Mouse (Mus musculus) kidney, embryonic 14.5 days (tissue): Measurements from ENCODE around the gene Lcn2. TPM values are rescaled to one million over a fixed set of nuclear protein-coding genes. Genes with fewer than 3 reads are reported as not detected.
A peak's percentile ranks its signal among the peaks of the same experiment; 100 is the strongest.

Source experiments
- ATAC-seq: fragments of 200-750 bp; cut with Nextera tagmentation; 2 replicates; pipeline ENCODE4 v1.8.0; 2017; ENCODE audit warnings: moderate number of reproducible peaks, mild to moderate bottlenecking, moderate TSS enrichment, moderate library complexity; ENCODE audit not compliant: low FRiP score, low TSS enrichment
- H3K27ac ChIP-seq: fragments of 300-500 bp; sonication (generic); 2 replicates; pipeline ENCODE4 v1.5.1; 2014; ENCODE audit warnings: low read depth, mild to moderate bottlenecking, low read length, moderate library complexity, mixed read lengths
- H3K27me3 ChIP-seq: fragments of 300-500 bp; sonication (generic); 2 replicates; pipeline ENCODE4 v1.6.1; 2014; ENCODE audit warnings: mild to moderate bottlenecking, low read length; ENCODE audit not compliant: control insufficient read depth, insufficient read depth
- H3K36me3 ChIP-seq: fragments of 300-500 bp; sonication (generic); 2 replicates; pipeline ENCODE4 v1.6.1; 2014; ENCODE audit warnings: low read length, mixed read lengths; ENCODE audit not compliant: control insufficient read depth, insufficient read depth
- H3K4me1 ChIP-seq: fragments of 300-500 bp; sonication (generic); 2 replicates; pipeline ENCODE4 v1.6.1; 2014; ENCODE audit warnings: low read length, mixed read lengths; ENCODE audit not compliant: control insufficient read depth, insufficient read depth
- H3K4me2 ChIP-seq: fragments of 300-500 bp; sonication (generic); replicated peaks from 2 replicates; pipeline ENCODE4 v1.6.1; 2014; ENCODE audit warnings: low read depth, mild to moderate bottlenecking, low read length
- H3K4me3 ChIP-seq: fragments of 300-500 bp; sonication (generic); 2 replicates; pipeline ENCODE4 v1.5.1; 2014; ENCODE audit warnings: mild to moderate bottlenecking, low read length
- H3K9ac ChIP-seq: fragments of 300-500 bp; sonication (generic); 2 replicates; pipeline ENCODE4 v1.6.1; 2014; ENCODE audit warnings: low read depth, mild to moderate bottlenecking, low read length, moderate library complexity
- H3K9me3 ChIP-seq: fragments of 300-500 bp; sonication (generic); 2 replicates; pipeline ENCODE4 v1.6.1; 2016; ENCODE audit warnings: low read length; ENCODE audit not compliant: control insufficient read depth
- WGBS: fragments of 180-500 bp; shearing (Covaris S2); extraction: QIAGEN DNeasy Blood & Tissue Kit; methylation state at CpG from one replicate; pipeline ENCODE4 v1.1.7; 2014; 5-methylcytosine and 5-hydroxymethylcytosine counted together
- polyA plus RNA-seq: library from polyadenylated mRNA; unstranded; fragments of >200 nt; fragmentation: Nextera tagmentation; extraction: Ambion mirVana; gene quantifications from 2 replicates; pipeline ENCODE4 v1.2.1, GENCODE M21; 2014

Gene Lcn2
- polyA plus RNA-seq, 1 experiment from 2014 or later, result 1.6 TPM

DNA sequence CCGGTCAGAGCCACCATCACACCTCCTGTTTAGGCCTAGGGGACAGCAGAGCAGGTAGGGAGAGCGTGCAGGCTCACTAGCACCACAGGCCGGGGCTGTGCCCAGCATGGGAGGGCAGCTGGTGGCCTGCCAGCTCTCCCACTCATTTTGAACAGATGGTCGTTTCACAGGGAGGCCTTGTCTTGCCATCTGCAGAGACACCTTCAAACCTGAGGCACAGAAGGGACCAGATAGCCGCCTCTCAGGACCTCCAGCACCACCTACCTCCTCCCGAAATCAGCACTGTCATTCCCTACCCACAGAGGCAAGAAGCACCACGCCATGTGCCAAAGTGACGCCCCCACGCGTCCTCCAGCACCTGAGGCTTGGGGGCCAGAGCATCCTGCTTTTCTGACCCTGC, 44.0 kb downstream of the Lcn2 start:
- no peaks in the 10 kb centered on the region for H3K36me3 ChIP-seq
- H3K9me3 ChIP-seq, result no peaks in the 10 kb centered on the region
- no peak overlapping the region for H3K4me2 ChIP-seq
- no peak overlapping the region for H3K27ac ChIP-seq
- WGBS, result 70% methylated on average over 10 of the region's 10 CpGs
- no peaks in the 10 kb centered on the region for H3K27me3 ChIP-seq
- H3K9ac ChIP-seq, result no peak overlapping the region
- no peak for ATAC-seq
- H3K4me1 ChIP-seq, result no peaks in the 10 kb centered on the region
- H3K4me3 ChIP-seq, result no peak overlapping the region

DNA sequence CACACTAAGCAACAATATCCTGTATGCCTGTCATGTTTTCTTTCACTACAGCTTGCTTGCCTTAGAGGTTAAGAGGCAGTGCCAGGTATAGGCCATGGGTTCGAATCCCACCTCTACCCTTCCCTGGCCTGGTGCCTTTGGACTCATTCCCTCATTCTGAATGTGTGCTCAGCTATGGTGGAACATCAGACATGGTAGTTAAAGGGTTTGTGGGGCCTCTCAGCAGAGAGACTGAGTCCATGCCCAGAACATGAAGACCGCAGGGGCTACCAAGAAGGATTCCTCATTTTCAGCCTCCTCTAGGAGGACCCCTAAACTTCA, 44.7 kb downstream of the Lcn2 start:
- H3K4me1 ChIP-seq, result no peaks in the 10 kb centered on the region
- no peak overlapping the region for H3K9ac ChIP-seq
- no peaks in the 10 kb centered on the region for H3K36me3 ChIP-seq
- no peak overlapping the region for H3K27ac ChIP-seq
- 90% methylated on average over 2 of the region's 2 CpGs for WGBS
- no peaks in the 10 kb centered on the region for H3K9me3 ChIP-seq
- no peak overlapping the region for H3K4me2 ChIP-seq
- H3K4me3 ChIP-seq, result no peak overlapping the region
- no peak for ATAC-seq
- H3K27me3 ChIP-seq, result no peaks in the 10 kb centered on the region

DNA sequence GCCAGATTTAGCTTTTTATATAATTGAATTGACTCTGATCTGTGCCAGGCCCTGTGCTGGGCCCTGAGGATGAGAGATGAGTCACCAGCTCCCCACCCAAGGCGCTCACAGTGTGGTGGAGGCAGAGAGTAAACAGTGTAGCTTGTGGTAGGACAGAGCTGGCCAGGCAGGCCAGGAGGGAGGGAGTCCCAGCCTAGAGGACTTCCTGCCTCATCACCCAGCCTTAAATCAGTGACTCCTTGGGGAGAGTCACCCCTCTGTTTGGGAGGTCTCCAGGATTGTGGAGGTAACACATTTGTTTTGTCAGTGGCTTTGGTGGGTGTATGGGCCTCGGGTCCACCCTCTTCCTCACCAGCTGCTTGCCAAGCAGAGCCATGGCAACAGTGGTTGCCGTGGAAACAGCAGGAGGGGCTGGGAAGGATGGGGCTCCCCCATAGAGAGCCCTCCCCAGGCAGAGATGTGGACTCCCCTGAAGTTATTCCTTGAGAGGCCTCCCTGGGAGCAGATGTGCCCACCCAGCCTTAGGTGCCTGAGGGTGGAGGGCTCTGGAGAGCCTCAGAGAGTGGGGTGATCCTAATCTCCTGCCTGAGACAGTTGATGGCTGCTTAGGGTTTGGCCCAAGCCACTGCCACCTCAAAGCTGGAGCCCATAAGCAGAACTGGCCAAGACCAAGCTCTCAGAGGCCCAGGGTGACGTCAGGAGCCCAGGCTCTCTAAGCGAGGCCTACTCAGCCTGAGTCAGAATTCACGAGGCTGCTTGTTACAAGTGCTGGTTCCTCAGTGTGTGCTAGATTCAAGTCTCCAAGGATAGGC, 45.3 kb downstream of the Lcn2 start:
- Histone ChIP-seq H3K4me1 (no peaks in the 10 kb centered on the region), H3K4me2 (no peak overlapping the region), H3K27me3 (no peaks in the 10 kb centered on the region), H3K36me3 (no peaks in the 10 kb centered on the region), H3K9ac (peak overlapping the region; percentile 23; the same call in 1 of the 2 replicates), H3K4me3 (no peak overlapping the region), H3K9me3 (no peaks in the 10 kb centered on the region), H3K27ac (no peak overlapping the region)
- 76% methylated on average over 6 of the region's 6 CpGs for WGBS
- ATAC-seq, result peak; percentile 47; the same call in 1 of the 2 replicates

DNA sequence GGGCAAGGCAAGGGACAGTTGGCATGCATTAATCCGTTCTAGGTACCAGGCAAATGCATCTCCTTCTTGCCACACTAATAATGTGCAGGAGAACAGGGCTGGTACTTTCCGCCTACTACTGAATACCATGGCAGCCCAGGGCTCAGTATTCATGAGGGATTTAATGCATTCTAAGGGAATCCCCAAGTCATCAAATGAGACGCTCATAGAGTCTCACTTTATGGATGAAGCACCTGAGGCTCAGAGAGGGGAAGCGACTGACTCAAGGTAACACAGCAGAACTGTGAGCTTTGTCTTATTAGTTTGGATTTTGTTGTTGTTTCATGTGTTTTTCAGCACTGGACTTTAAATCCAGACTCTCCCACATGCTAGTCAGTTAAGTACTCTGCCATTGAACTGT, 46.0 kb downstream of the Lcn2 start:
- Histone ChIP-seq H3K9ac (peak overlapping the region; percentile 23; the same call in 1 of the 2 replicates), H3K4me3 (no peak overlapping the region), H3K4me2 (no peak overlapping the region), H3K36me3 (no peaks in the 10 kb centered on the region), H3K9me3 (no peaks in the 10 kb centered on the region), H3K27ac (no peak overlapping the region), H3K27me3 (no peaks in the 10 kb centered on the region), H3K4me1 (no peaks in the 10 kb centered on the region)
- 81% methylated on average over 4 of the region's 4 CpGs for WGBS
- ATAC-seq, result no peak

DNA sequence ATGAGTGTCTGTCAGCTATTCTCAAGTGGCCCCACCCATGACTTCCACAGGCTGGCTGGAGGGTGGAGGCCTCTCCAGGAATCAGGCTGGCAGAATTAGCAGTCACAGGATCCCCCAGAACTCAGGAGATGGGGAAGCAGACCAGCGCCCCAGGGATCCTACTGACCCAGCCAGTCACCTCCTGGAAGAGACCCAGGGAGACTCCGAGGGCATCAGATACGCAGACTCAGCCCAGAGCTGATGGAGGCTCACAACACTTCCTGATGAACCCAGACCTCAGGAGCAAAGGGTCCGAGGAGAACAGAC, 46.5 kb downstream of the Lcn2 start:
- ATAC-seq, result no peak
- 75% methylated on average over 4 of the region's 4 CpGs for WGBS

DNA sequence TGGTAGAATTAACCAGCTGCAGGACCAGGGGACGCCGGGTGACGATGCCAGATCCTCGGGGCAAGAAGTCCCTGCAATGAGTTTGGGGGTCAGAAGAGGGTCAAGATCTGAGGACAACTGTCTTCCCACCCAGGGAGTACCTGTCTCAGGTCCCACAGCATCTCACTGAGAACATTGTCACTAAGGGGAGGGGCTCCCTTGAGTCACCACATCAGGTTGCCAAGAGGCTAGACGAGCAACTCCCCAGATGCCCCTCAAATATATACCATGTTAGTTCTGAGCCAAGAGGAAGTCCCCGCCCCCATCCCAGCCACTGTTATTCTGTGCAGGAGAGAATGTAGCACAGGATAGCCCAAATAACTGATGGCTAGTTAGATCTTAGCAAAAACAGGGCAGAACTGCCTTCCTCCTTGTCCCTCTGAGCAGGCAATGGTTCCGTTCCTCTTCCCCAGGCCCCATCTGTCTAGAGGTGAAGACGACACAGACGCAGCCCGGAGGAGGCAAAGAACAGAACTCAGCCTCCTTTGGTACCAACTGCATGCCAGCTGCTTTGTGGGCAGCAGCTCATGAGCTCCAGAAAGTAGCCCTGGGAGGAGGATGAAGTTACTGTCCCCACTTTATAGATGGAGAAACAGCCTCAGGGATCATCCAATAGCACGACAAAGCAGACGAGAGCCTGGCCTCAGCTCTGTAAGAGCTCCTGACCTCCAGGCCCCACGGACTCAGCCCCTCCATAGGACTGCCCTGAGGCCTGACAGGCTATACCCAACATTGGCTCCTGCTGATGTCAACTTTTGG, 47.0 kb downstream of the Lcn2 start:
- Histone ChIP-seq H3K9ac (no peak overlapping the region), H3K9me3 (no peaks in the 10 kb centered on the region), H3K27ac (no peak overlapping the region), H3K4me2 (no peak overlapping the region), H3K4me1 (0 out of 2 replicates have a peak, but pooled peaks cover 2% of the 10 kb centered on the region), H3K4me3 (no peak overlapping the region), H3K27me3 (no peaks in the 10 kb centered on the region), H3K36me3 (no peaks in the 10 kb centered on the region)
- ATAC-seq, result no peak
- 82% methylated on average over 13 of the region's 13 CpGs for WGBS

More for the DNA sequence above, 46.5 kb downstream of the Lcn2 start:
- no peaks in the 10 kb centered on the region for H3K36me3 ChIP-seq
- H3K27ac ChIP-seq, result no peak overlapping the region
- H3K27me3 ChIP-seq, result no peaks in the 10 kb centered on the region
- H3K9ac ChIP-seq, result no peak overlapping the region
- no peaks in the 10 kb centered on the region for H3K4me1 ChIP-seq
- no peak overlapping the region for H3K4me2 ChIP-seq
- H3K4me3 ChIP-seq, result no peak overlapping the region
- no peaks in the 10 kb centered on the region for H3K9me3 ChIP-seq

DNA sequence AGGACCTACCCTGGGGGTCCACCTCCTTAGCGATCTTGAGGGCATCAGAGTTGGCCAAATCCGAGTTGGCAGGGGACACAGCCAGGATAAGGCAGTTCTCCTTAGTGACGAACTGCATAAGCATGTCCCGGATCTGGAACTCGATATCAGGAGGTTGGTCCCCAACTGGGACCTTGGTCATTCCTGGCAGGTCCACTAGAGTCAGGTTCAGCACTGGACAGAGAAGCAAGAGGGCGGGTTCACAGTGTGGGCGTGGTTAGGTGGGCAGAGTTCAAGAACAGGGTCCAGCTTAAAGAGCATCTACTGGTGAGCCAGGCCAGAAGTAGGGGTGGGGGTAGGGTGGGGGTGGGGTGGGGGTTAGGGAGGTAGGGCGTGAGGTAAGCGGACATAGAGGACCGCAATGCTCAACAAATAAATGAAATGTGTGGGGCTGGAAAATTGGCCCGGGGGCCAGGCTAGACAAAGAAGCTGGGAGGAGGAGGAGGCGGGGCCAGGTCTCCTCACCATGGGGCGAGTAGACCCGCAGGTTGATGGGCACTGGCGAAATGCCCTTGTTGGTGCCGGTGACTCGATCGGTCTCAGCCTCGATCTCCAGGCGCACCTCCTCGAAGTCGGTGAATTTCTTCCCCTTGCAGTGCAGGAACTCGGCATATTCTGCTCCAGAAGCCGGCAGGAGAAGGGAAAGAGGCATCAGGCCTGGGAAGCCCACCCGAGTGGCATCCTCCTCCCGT, 48.0 kb downstream of the Lcn2 start:
- Histone ChIP-seq H3K9ac (no peak overlapping the region), H3K27ac (no peak overlapping the region), H3K4me1 (peaks cover 5% of the 10 kb centered on the region; the same call in 1 of the 2 replicates), H3K36me3 (no peaks in the 10 kb centered on the region), H3K9me3 (no peaks in the 10 kb centered on the region), H3K4me2 (no peak overlapping the region), H3K4me3 (no peak overlapping the region), H3K27me3 (no peaks in the 10 kb centered on the region)
- WGBS, result 44% methylated on average over 26 of the region's 26 CpGs
- ATAC-seq, result no peak

DNA sequence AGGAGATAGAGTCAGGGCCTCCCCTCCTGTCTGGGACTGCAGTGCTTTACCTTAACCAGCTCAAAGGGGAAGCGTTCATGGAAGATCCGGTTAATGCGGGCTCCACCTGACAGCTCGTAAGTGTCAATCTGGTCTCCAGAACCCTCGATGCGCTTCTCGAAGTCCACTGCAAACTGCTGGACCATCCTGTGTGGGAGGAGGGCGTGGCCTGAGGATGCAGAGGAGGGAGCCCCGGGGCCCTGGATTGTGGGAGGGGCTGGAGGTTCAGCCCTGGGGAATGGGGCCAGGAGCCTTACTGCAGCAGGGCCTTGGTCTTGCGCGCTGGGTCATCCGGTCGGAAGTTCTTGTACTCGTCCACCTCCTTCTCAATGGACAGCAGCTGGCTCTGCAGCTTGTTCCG, 52.2 kb downstream of the Lcn2 start:
- Histone ChIP-seq H3K9me3 (no peaks in the 10 kb centered on the region), H3K4me2 (no peak overlapping the region; the same call in 1 of the 2 replicates), H3K4me3 (no peak overlapping the region), H3K27me3 (no peaks in the 10 kb centered on the region), H3K9ac (no peak overlapping the region), H3K4me1 (peaks cover 5% of the 10 kb centered on the region; the same call in 1 of the 2 replicates), H3K36me3 (peaks cover 4% of the 10 kb centered on the region; the same call in 1 of the 2 replicates), H3K27ac (no peak overlapping the region)
- 39% methylated on average over 15 of the region's 15 CpGs for WGBS
- peak; percentile 50; the same call in 1 of the 2 replicates for ATAC-seq
